Mouse (Mus musculus): ENCODE results near the gene Ttc32. TPM values are rescaled to one million over a fixed set of nuclear protein-coding genes. Genes with fewer than 3 reads are reported as not detected.

Gene Ttc32
- total and polyA plus RNA-seq, 2 experiments from 2014 or later: 8.1 to 8.8 TPM

- no peak for TF ChIP-seq CTCF (IDR thresholded peaks at IDR 0.05; ENCODE audit: low read depth)
- Histone ChIP-seq H3K4me3 (ENCODE audit: low read length) (no peak overlapping the region), H3K36me3 (ENCODE audit: insufficient read depth, low read length) (peaks cover 8% of the 10 kb centered on the region), H3K27ac (no peak overlapping the region), H3K9me3 (ENCODE audit: low read length) (no peaks in the 10 kb centered on the region), H3K4me1 (ENCODE audit: insufficient read depth, low read length) (no peaks in the 10 kb centered on the region), H3K27me3 (ENCODE audit: insufficient read depth, low read length) (no peaks in the 10 kb centered on the region), H3K4me2 (ENCODE audit: low read depth, low read length) (no peak overlapping the region), H3K9ac (replicated peaks; ENCODE audit: low read length) (no peak overlapping the region)
- no peak for DNase-seq (ENCODE audit: low spot score)
- 66% methylated on average over 4 of the region's 4 CpGs for WGBS
- ATAC-seq: no peak
Measured at GRCm38 (mm10) chr12:9010311-9010710, 19.5 kb upstream of the Ttc32 start.

GRCm38 (mm10) chr12:9016376-9016775 is 13.4 kb upstream of the Ttc32 start:
- H3K4me3 ChIP-seq (ENCODE audit: low read length): no peak overlapping the region
- no peaks in the 10 kb centered on the region for H3K27me3 ChIP-seq (ENCODE audit: insufficient read depth, low read length)
- DNase-seq (ENCODE audit: low spot score) (no peak), ATAC-seq (no peak)
- H3K4me2 ChIP-seq (ENCODE audit: low read depth, low read length): no peak overlapping the region
- peaks cover 24% of the 10 kb centered on the region for H3K36me3 ChIP-seq (ENCODE audit: insufficient read depth, low read length)
- WGBS: 95% methylated on average over 9 of the region's 9 CpGs
- H3K27ac ChIP-seq: no peak overlapping the region
- no peaks in the 10 kb centered on the region for H3K9me3 ChIP-seq (ENCODE audit: low read length)
- TF ChIP-seq CTCF (IDR thresholded peaks at IDR 0.05; ENCODE audit: low read depth): no peak
- H3K4me1 ChIP-seq (ENCODE audit: insufficient read depth, low read length): no peaks in the 10 kb centered on the region
- no peak overlapping the region for H3K9ac ChIP-seq (replicated peaks; ENCODE audit: low read length)

GRCm38 (mm10) chr12:9020431-9020830 is 9.4 kb upstream of the Ttc32 start:
- H3K9ac ChIP-seq (replicated peaks; ENCODE audit: low read length): no peak overlapping the region
- no peaks in the 10 kb centered on the region for H3K27me3 ChIP-seq (ENCODE audit: insufficient read depth, low read length)
- peaks cover 26% of the 10 kb centered on the region; the same call in 1 of the 2 replicates for H3K36me3 ChIP-seq (ENCODE audit: insufficient read depth, low read length)
- 90% methylated on average over 8 of the region's 8 CpGs for WGBS
- DNase-seq (ENCODE audit: low spot score) (no peak), ATAC-seq (no peak)
- no peaks in the 10 kb centered on the region for H3K9me3 ChIP-seq (ENCODE audit: low read length)
- no peak for TF ChIP-seq CTCF (IDR thresholded peaks at IDR 0.05; ENCODE audit: low read depth)
- H3K4me2 ChIP-seq (ENCODE audit: low read depth, low read length): no peak overlapping the region
- no peak overlapping the region for H3K27ac ChIP-seq
- no peak overlapping the region for H3K4me3 ChIP-seq (ENCODE audit: low read length)
- H3K4me1 ChIP-seq (ENCODE audit: insufficient read depth, low read length): no peaks in the 10 kb centered on the region

- DNase-seq (ENCODE audit: low spot score) (no peak), ATAC-seq (no peak)
- Histone ChIP-seq H3K9me3 (ENCODE audit: low read length) (no peaks in the 10 kb centered on the region), H3K4me1 (ENCODE audit: insufficient read depth, low read length) (no peaks in the 10 kb centered on the region), H3K4me2 (ENCODE audit: low read depth, low read length) (no peak overlapping the region), H3K27me3 (ENCODE audit: insufficient read depth, low read length) (no peaks in the 10 kb centered on the region), H3K36me3 (ENCODE audit: insufficient read depth, low read length) (peaks cover 24% of the 10 kb centered on the region; the same call in 1 of the 2 replicates), H3K9ac (replicated peaks; ENCODE audit: low read length) (no peak overlapping the region), H3K27ac (no peak overlapping the region), H3K4me3 (ENCODE audit: low read length) (no peak overlapping the region)
- 73% methylated on average over 3 of the region's 3 CpGs for WGBS
- TF ChIP-seq CTCF (IDR thresholded peaks at IDR 0.05; ENCODE audit: low read depth): no peak
Measured at GRCm38 (mm10) chr12:9020986-9021385, 8.8 kb upstream of the Ttc32 start.

GRCm38 (mm10) chr12:9023031-9023430 is 6.8 kb upstream of the Ttc32 start:
- H3K4me1 ChIP-seq (ENCODE audit: insufficient read depth, low read length): no peaks in the 10 kb centered on the region
- no peak overlapping the region for H3K4me2 ChIP-seq (ENCODE audit: low read depth, low read length)
- no peaks in the 10 kb centered on the region for H3K9me3 ChIP-seq (ENCODE audit: low read length)
- DNase-seq (ENCODE audit: low spot score) (peak; percentile 17), ATAC-seq (no peak)
- H3K36me3 ChIP-seq (ENCODE audit: insufficient read depth, low read length): peaks cover 17% of the 10 kb centered on the region; the same call in 1 of the 2 replicates
- TF ChIP-seq CTCF (IDR thresholded peaks at IDR 0.05; ENCODE audit: low read depth): peak; percentile 38
- H3K4me3 ChIP-seq (ENCODE audit: low read length): no peak overlapping the region
- WGBS: 66% methylated on average over 4 of the region's 4 CpGs
- no peak overlapping the region for H3K9ac ChIP-seq (replicated peaks; ENCODE audit: low read length)
- no peak overlapping the region for H3K27ac ChIP-seq
- no peaks in the 10 kb centered on the region for H3K27me3 ChIP-seq (ENCODE audit: insufficient read depth, low read length)

GRCm38 (mm10) chr12:9024071-9024470 is 5.7 kb upstream of the Ttc32 start:
- Histone ChIP-seq H3K9me3 (ENCODE audit: low read length) (no peaks in the 10 kb centered on the region), H3K27me3 (ENCODE audit: insufficient read depth, low read length) (no peaks in the 10 kb centered on the region), H3K36me3 (ENCODE audit: insufficient read depth, low read length) (peaks cover 15% of the 10 kb centered on the region; the same call in 1 of the 2 replicates), H3K4me3 (ENCODE audit: low read length) (no peak overlapping the region), H3K27ac (no peak overlapping the region), H3K4me1 (ENCODE audit: insufficient read depth, low read length) (no peaks in the 10 kb centered on the region), H3K9ac (replicated peaks; ENCODE audit: low read length) (no peak overlapping the region), H3K4me2 (ENCODE audit: low read depth, low read length) (no peak overlapping the region)
- 95% methylated on average over 14 of the region's 14 CpGs for WGBS
- ATAC-seq (no peak), DNase-seq (ENCODE audit: low spot score) (no peak)
- TF ChIP-seq CTCF (IDR thresholded peaks at IDR 0.05; ENCODE audit: low read depth): no peak

- Histone ChIP-seq H3K36me3 (ENCODE audit: insufficient read depth, low read length) (peaks cover 15% of the 10 kb centered on the region; the same call in 1 of the 2 replicates), H3K4me1 (ENCODE audit: insufficient read depth, low read length) (no peaks in the 10 kb centered on the region), H3K9me3 (ENCODE audit: low read length) (no peaks in the 10 kb centered on the region), H3K27ac (no peak overlapping the region), H3K9ac (replicated peaks; ENCODE audit: low read length) (no peak overlapping the region), H3K4me3 (ENCODE audit: low read length) (no peak overlapping the region), H3K4me2 (ENCODE audit: low read depth, low read length) (no peak overlapping the region), H3K27me3 (ENCODE audit: insufficient read depth, low read length) (no peaks in the 10 kb centered on the region)
- TF ChIP-seq CTCF (IDR thresholded peaks at IDR 0.05; ENCODE audit: low read depth): no peak
- ATAC-seq: no peak
- WGBS: 93% methylated on average over 13 of the region's 13 CpGs
- DNase-seq (ENCODE audit: low spot score): no peak
Measured at GRCm38 (mm10) chr12:9024736-9025135, 5.1 kb upstream of the Ttc32 start.
